Mouse (Mus musculus) hindbrain, embryonic 11.5 days (tissue): ENCODE measurements around the gene Gtpbp4. TPM values are rescaled to one million over a fixed set of nuclear protein-coding genes. Genes with fewer than 3 reads are reported as not detected.
A peak's percentile ranks its signal among the peaks of the same experiment; 100 is the strongest.
"Not testable (repeated sequence)": the region's sequence is repeated elsewhere in the genome, so short reads cannot be mapped to it uniquely, and the experiment has no call there.

ENCODE experiments used
- ATAC-seq: fragments of 200-750 bp; cut with Nextera tagmentation; 2 replicates; pipeline ENCODE4 v1.8.0; 2017; ENCODE audit warnings: mild to moderate bottlenecking, moderate TSS enrichment, moderate library complexity; ENCODE audit not compliant: low FRiP score
- DNase-seq: peaks from one replicate; pipeline ENCODE4 v3.0.0-alpha.2; 2015; ENCODE audit warnings: low spot score
- H3K27ac ChIP-seq: fragments of 300-500 bp; sonication (generic); 2 replicates; pipeline ENCODE4 v1.5.1; 2014; ENCODE audit warnings: mild to moderate bottlenecking, low read depth, low read length
- H3K27me3 ChIP-seq: fragments of 300-500 bp; sonication (generic); 2 replicates; pipeline ENCODE4 v1.6.1; 2014; ENCODE audit warnings: mild to moderate bottlenecking, low read length, moderate library complexity, mixed read lengths; ENCODE audit not compliant: control insufficient read depth, insufficient read depth
- H3K36me3 ChIP-seq: fragments of 300-500 bp; sonication (generic); 2 replicates; pipeline ENCODE4 v1.6.1; 2014; ENCODE audit warnings: mild to moderate bottlenecking, low read length, moderate library complexity, mixed read lengths; ENCODE audit not compliant: control insufficient read depth, insufficient read depth
- H3K4me1 ChIP-seq: fragments of 300-500 bp; sonication (generic); replicated peaks from 2 replicates; pipeline ENCODE4 v1.6.1; 2014; ENCODE audit warnings: low read length, mixed read lengths; ENCODE audit not compliant: control insufficient read depth, insufficient read depth
- H3K4me2 ChIP-seq: fragments of 300-500 bp; sonication (generic); replicated peaks from 2 replicates; pipeline ENCODE4 v1.6.1; 2014; ENCODE audit warnings: mild to moderate bottlenecking, low read depth, low read length
- H3K4me3 ChIP-seq: fragments of 300-500 bp; sonication (generic); 2 replicates; pipeline ENCODE4 v1.5.1; 2014; ENCODE audit warnings: low read depth, low read length
- H3K9ac ChIP-seq: fragments of 300-500 bp; sonication (generic); 2 replicates; pipeline ENCODE4 v1.6.1; 2014; ENCODE audit warnings: low read depth, low read length
- H3K9me3 ChIP-seq: fragments of 300-500 bp; sonication (generic); 2 replicates; pipeline ENCODE4 v1.6.1; 2016; ENCODE audit warnings: low read length; ENCODE audit not compliant: control insufficient read depth
- WGBS: fragments of 180-500 bp; shearing (Covaris S2); extraction: QIAGEN DNeasy Blood & Tissue Kit; methylation state at CpG from one replicate; pipeline ENCODE4 v1.1.7; 2014; 5-methylcytosine and 5-hydroxymethylcytosine counted together
- polyA plus RNA-seq: library from polyadenylated mRNA; unstranded; fragments of >200 nt; fragmentation: Nextera tagmentation; extraction: Ambion mirVana; gene quantifications from 2 replicates; pipeline ENCODE4 v1.2.1, GENCODE M21; 2014

The Gtpbp4 gene
- polyA plus RNA-seq, 1 experiment from 2014 or later = 110 TPM

- H3K4me3 ChIP-seq, H3K27ac ChIP-seq, H3K27me3 ChIP-seq, H3K9me3 ChIP-seq, H3K36me3 ChIP-seq, H3K9ac ChIP-seq, H3K4me1 ChIP-seq, DNase-seq, H3K4me2 ChIP-seq: not testable (repeated sequence)
- peak; percentile 45; the same call in 1 of the 2 replicates for ATAC-seq
- WGBS = 59% methylated on average over 3 of the region's 3 CpGs
These were observed 34.6 kb downstream of the Gtpbp4 start for GRCm38 (mm10) chr13:8961128-8961888.

GRCm38 (mm10) chr13:8959554-8959953, 36.3 kb downstream of the Gtpbp4 start:
- WGBS = 84% methylated on average over 5 of the region's 6 CpGs
- H3K27me3 ChIP-seq, H3K36me3 ChIP-seq, H3K27ac ChIP-seq, H3K9ac ChIP-seq, H3K4me3 ChIP-seq, H3K4me2 ChIP-seq, H3K9me3 ChIP-seq, ATAC-seq, DNase-seq, H3K4me1 ChIP-seq: not testable (repeated sequence)

DNA sequence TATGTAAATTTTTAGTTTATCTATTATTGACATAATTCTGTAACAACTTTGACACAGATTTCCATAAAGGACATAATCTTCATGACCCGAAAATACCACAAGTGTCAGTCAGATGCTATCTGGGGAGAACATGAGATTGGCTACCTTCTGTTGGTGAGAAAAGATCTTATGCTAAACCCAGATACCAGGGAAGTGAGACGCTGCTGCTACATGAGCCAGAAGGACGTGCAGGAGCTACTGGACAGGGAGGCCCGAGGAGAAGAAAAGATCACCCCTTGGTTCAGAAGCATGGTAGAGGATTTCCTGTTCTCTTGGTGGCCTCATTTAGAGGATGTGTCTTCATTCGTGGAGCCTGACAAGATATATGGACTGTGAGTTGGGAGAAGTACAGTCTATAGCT, 36.8 kb downstream of the Gtpbp4 start:
- H3K9ac ChIP-seq, H3K27ac ChIP-seq, H3K4me2 ChIP-seq, H3K27me3 ChIP-seq, H3K4me1 ChIP-seq, H3K4me3 ChIP-seq, ATAC-seq, DNase-seq, H3K9me3 ChIP-seq, H3K36me3 ChIP-seq: not testable (repeated sequence)
- 80% methylated on average over 1 of the region's 5 CpGs for WGBS

GRCm38 (mm10) chr13:8956873-8957272, 39.0 kb downstream of the Gtpbp4 start:
- not testable (repeated sequence) for H3K27ac ChIP-seq, ATAC-seq, H3K9ac ChIP-seq, DNase-seq, H3K27me3 ChIP-seq, H3K9me3 ChIP-seq, H3K4me2 ChIP-seq, H3K4me1 ChIP-seq, H3K36me3 ChIP-seq, H3K4me3 ChIP-seq
- no CpG with 5 or more reads among the region's 5 CpGs for WGBS

DNA sequence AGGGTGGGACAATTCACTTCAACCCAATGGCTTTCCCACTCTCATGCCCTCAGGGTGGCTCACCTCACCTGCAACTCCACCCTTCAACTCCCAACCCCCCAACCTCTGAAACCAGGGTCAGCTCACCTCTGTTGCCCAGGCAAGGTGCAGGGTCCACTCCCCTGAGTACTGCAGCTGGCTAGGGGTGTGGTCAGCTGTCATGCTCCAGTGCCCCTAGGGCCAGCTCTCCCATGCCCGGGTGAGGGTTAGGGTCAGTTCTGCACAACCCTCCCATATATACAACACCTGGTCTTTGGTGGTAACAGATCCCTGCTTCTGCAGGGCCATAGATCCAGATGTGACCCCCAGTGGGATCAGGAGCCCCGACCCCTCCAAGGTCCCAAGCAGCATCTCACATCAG, 40.8 kb downstream of the Gtpbp4 start:
- 78% methylated on average over 1 of the region's 2 CpGs for WGBS
- H3K27me3 ChIP-seq, H3K9me3 ChIP-seq, H3K27ac ChIP-seq, H3K4me1 ChIP-seq, H3K4me3 ChIP-seq, H3K9ac ChIP-seq, H3K36me3 ChIP-seq, ATAC-seq, DNase-seq, H3K4me2 ChIP-seq: not testable (repeated sequence)

- not testable (repeated sequence) for H3K9ac ChIP-seq, H3K27me3 ChIP-seq, H3K36me3 ChIP-seq, DNase-seq, H3K4me2 ChIP-seq, H3K9me3 ChIP-seq, H3K27ac ChIP-seq, ATAC-seq, H3K4me3 ChIP-seq, H3K4me1 ChIP-seq
These were observed 43.3 kb downstream of the Gtpbp4 start, which contains the start of gene Idi2 for GRCm38 (mm10) chr13:8952563-8952962. Idi2 (plus strand) TSS chr13:8952863.

DNA sequence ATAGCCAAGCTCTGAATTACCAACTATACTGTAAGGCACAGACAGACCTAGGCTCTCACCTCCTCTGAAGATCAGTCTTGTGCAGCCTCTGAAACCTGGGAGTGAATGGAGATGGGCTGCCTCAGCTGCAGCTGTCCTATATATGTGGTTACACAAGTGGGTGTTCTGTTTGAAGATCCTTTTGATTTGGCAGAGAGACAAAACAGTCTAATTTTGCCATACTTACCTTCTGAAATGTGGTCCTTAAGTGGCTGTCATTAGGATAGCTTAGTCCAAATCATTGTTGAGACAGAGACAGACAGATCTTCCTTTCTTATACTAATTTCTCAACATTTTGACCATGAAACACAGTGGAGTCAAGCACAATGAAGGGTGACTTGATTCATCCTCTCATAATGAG, 47.8 kb downstream of the Gtpbp4 start, which contains the start of gene Gm9745:
Gm9745 (minus strand) TSS at position 101 of the 400 bp plus-strand sequence.
- not testable (repeated sequence) for H3K4me2 ChIP-seq, H3K4me3 ChIP-seq, H3K9me3 ChIP-seq, H3K4me1 ChIP-seq, ATAC-seq, H3K27me3 ChIP-seq, H3K9ac ChIP-seq, DNase-seq, H3K36me3 ChIP-seq, H3K27ac ChIP-seq

DNA sequence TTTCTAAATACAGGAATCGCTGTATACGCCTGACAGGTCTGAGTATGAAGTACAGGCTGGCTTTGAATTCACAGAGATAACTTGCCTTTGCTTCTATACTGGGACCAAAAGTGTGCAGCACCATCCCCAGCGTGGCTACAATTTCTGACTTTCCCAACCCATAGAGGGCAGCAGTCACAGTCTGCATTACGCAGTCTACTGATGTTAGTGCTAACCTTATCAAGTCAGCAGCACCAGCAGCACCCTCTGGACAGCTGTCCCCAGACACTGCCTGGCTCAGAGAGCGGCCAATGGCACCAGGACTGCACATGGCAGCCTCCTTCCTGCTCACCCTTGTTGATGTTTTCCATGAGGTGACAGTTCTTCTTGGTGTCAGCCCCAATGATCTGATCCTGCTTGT, 52.1 kb downstream of the Gtpbp4 start:
- not testable (repeated sequence) for H3K27me3 ChIP-seq, H3K4me2 ChIP-seq, H3K27ac ChIP-seq, H3K4me1 ChIP-seq, H3K9me3 ChIP-seq, H3K9ac ChIP-seq, H3K36me3 ChIP-seq, DNase-seq, H3K4me3 ChIP-seq
- peak; percentile 33; the same call in 1 of the 2 replicates for ATAC-seq
- no CpG with 5 or more reads among the region's 5 CpGs for WGBS

DNA sequence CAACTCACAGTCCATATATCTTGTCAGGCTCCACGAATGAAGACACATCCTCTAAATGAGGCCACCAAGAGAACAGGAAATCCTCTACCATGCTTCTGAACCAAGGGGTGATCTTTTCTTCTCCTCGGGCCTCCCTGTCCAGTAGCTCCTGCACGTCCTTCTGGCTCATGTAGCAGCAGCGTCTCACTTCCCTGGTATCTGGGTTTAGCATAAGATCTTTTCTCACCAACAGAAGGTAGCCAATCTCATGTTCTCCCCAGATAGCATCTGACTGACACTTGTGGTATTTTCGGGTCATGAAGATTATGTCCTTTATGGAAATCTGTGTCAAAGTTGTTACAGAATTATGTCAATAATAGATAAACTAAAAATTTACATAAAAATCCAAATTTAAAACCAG, 54.2 kb downstream of the Gtpbp4 start:
- not testable (repeated sequence) for H3K4me1 ChIP-seq, DNase-seq, H3K27me3 ChIP-seq, H3K27ac ChIP-seq, H3K4me2 ChIP-seq, H3K9me3 ChIP-seq, H3K4me3 ChIP-seq, H3K9ac ChIP-seq, ATAC-seq, H3K36me3 ChIP-seq
- WGBS = 67% methylated on average over 1 of the region's 5 CpGs
